Mouse (Mus musculus) bone marrow macrophage, adult 2 months (primary cell): Measurements from ENCODE around the gene Sppl3.

Source experiments
- CTCF ChIP-seq: IDR thresholded peaks from 2 replicates; pipeline ENCODE4 v1.5.1; 2012; ENCODE audit warnings: low read depth, mild to moderate bottlenecking, low read length, moderate library complexity
- POLR2A ChIP-seq: IDR thresholded peaks from 2 replicates; pipeline ENCODE4 v1.6.1; 2012; ENCODE audit warnings: mild to moderate bottlenecking, low read depth, low read length, borderline replicate concordance

DNA sequence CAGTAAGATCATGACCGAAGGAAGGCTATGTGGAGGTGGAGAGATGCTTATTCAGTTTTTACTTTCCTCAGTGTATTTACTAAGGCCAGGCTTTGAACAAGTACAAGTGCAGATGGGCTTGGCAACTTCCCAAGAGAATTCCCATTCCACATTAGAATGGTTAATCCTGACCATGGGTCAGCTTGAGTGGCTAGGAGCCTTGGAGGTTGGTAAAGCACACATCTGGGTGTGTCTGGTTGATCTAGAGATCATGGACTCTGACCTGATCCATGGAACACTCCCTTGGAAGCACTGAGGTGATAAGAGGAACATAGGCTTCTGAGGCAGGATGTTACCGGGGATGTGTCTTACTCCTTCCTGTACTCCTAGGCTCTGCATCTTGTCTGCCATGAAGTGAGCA is 21.7 kb downstream of the Sppl3 start:
- TF ChIP-seq POLR2A, result no peak
- no peak for TF ChIP-seq CTCF
